Mouse (Mus musculus): ENCODE data around the gene Thsd7a. TPM values are rescaled to one million over a fixed set of nuclear protein-coding genes. Genes with fewer than 3 reads are reported as not detected.

The Thsd7a gene
- total RNA-seq, 2 experiments from 2014 or later = 57.0 to 63.9 TPM

DNA sequence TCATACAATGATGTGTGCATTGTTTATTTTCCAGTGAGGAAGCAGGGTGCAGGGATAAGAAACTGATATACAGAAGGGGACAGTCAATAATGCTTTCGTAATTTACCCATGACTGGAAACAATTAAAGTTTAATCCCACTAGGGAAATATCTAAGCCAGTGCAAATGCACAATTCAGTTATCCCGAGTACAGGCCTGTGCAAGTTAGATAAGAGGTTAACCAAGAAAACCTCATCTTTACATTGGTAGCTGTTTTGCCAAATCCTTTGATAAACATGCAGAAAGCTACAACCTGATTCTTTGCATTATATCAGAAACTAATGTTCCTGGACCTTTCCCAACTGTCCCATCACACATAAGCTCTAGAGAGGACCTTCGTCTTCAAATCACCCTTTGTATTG, 46.3 kb downstream of the Thsd7a start:
- no peak for DNase-seq (ENCODE audit: extremely low spot score in 1 of 2, low spot score in 2 of 2)
- intact Hi-C loops (cut with DNase I) = no loop called here

DNA sequence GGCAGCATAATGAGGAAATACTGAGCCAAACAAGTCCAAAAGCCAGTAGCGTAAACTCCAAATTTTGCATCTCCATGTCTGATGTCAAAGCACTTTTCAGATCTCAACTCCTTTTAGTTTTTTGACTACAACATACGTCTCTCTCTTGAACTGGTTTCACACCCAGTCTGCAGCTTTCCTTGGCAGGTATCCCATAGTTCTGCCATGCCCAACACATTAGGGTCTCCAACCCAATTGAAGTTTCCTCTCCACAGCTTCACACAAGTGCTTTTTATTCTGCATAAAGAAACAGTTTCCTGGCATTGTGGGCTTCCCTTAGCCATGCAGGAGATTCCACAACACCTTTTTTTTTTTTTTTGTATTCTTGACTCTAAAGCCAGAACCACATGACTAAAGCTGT, 50.1 kb downstream of the Thsd7a start:
- DNase-seq (ENCODE audit: extremely low spot score in 1 of 2, low spot score in 2 of 2) = no peak
- intact Hi-C loops (cut with DNase I) = no loop called here

DNA sequence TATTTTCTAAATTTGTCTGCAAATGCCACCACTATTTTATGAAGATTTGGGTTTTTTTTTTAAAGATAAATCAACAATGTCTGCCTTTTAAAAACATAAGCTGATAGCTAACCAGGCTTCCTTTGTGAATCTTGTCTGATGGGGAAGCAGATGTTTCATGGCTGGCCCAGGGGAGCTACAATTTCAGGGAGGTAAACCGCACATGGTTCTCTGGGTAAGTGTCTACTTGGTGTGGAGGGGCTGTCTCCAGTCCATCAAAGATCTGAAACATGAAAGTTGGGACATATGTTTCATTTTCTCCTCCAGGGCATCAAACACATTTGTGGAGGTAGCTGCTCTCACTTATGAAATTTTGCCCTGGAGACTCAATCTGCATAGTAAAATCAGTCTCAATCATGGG, 55.5 kb downstream of the Thsd7a start:
- DNase-seq (ENCODE audit: extremely low spot score in 1 of 2, low spot score in 2 of 2) = no peak
- intact Hi-C loops (cut with DNase I) = no loop called here

DNA sequence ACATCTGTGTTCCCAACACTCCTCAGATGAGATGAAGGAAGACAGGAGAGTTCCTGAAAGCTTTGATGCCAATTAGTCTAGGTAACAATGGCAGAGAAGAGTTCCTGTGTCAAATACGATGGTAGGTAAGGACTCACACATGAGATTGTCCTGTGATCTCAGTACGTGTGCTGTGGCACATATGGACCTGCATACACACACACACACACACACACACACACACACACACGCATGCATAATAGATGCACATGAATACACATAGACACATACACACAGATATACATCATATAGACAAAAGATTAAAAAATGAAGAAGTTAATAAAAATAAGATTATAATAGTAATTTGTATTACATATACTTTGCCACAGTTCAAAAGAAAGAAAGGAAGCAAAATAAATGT, 56.0 kb downstream of the Thsd7a start:
- intact Hi-C loops (cut with DNase I) = no loop called here
- DNase-seq (ENCODE audit: extremely low spot score in 1 of 2, low spot score in 2 of 2) = no peak

DNA sequence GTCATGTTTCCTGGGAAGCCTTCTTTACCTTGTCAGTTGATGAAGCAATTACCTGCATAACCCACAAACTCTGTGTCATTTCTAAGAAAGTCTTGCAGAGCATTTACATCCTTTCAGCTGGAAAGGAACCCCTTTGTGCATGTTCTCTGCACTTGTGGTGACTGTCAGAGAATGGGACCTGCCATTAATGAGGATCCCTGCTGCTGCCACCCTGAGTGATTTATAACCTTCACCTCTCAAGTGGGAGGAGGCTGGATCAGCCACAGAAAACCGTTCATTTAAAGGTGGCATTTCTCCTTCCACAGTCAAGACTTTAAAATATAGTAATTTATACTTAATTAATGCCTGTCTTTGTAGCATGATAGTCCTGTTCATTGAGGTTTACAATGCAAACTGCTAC, 99.6 kb downstream of the Thsd7a start:
- intact Hi-C loops (cut with DNase I) = no loop called here
- DNase-seq (ENCODE audit: extremely low spot score in 1 of 2, low spot score in 2 of 2) = no peak

DNA sequence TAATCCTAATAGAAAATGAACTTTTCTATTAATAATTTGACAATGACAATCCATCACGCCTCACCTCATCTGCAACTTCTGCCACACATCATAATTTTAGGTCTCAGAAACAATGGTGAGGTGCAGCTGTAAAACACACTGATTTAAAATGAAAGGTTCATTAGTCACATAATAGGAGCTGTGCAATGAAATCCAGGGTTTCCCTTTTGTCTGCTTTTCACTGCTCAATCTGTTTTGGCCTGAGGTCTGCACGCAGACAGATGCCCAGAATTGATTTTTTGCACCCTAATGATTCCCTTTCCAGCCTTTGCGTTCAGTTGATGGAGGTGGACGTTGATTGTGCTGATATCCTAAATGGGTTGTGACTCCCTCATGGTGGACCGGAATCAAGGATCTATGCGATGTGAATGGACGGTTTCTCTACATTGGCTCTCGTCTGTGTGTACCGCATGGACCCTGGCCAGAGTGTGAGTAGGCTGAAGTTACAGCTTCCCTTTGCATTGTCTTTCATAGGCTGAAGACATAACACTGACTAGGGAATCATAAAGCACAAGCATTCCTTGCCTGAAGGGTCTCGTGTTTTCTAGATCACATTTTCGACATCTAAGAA, 120.5 kb downstream of the Thsd7a start:
- intact Hi-C loops (cut with DNase I) = no loop called here
- no peak for DNase-seq (ENCODE audit: extremely low spot score in 1 of 2, low spot score in 2 of 2)

DNA sequence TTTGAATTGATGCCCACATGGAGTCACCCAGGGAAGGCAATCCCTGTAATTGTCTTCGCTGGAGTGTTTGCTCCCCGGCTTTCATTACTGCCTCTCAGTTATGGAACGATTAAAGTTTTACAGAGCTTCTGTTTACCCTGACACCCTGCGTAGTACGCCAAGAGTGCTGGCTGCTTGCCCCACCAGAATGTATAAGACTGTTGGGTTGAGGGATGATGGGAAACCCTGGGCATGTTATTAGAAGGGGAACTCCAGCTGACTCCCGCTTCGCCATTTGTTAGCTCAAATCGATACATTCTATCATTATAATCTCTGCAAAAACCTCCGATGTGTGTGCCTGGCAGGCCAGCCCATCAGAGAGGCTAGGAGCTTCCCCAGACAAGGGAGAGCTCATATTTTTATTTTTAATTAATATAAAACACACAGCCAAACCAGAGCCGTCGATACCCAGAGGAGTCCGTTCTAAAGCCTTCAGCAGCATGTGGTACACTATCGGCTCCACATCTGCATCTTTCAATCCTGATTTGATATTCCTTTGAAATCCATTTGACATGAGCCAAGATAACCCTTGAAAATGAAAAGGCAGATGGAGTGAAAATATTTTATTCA, 142.5 kb downstream of the Thsd7a start:
- DNase-seq (ENCODE audit: extremely low spot score in 1 of 2, low spot score in 2 of 2) = peak in 1 of 2 experiments; percentile 28
- intact Hi-C loops (cut with DNase I) = no loop called here

DNA sequence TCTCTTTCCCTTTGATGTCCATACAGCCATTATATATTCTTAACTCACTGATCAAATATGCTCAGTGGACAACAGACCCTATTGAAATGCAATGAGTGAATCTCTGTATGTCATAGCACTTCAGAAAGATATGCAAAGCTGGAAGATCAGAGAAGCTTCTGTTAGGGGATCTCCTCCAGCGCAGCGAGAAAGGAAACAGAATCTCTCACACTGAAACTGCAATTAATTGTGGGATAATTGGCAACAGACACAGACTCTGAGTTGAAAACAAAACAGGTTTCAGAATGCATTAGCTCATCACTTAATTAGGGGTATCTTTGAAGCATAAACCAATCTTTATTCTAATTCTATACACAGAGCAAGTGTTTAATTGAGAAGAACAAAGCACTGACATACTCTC, 146.3 kb downstream of the Thsd7a start:
- intact Hi-C loops (cut with DNase I) = no loop called here
- no peak for DNase-seq (ENCODE audit: extremely low spot score in 1 of 2, low spot score in 2 of 2)

DNA sequence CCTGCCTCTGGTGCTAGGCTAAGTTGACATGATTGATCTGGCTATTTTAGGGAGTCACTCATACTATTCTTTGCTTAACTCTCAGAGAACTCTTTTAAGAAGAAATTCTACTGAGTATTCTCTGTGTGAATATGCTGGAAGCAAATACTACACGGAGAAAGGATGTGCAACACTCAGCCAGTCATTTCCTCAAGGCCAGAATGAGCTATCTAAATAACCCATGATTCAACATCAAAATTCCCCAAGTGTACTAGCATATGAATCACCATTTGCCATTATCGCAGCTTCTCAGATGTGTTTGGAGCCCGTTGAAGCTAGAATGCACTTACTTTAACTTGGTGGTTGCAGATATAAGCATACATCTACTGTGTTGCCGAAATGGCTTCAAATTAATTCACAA, 147.0 kb downstream of the Thsd7a start:
- intact Hi-C loops (cut with DNase I) = no loop called here
- no peak for DNase-seq (ENCODE audit: extremely low spot score in 1 of 2, low spot score in 2 of 2)

DNA sequence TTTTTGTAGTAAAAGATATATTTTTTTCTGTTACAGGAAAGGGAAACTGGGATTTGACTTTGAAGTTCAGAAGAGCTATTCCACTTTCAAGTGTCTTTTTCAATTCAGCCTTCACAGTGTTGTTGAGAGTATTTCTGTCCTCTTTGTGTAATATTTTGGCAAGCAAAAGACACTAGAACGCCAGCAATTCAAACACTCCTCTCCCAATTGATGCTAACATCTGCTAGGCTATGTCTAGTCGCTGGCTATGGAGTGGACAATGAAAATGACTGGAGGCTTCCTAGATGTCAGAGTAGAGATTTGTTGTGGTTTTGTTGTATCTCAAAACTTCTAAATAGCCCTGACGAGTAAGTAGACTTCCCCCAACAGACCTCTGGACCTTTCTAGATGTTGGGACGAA, 164.8 kb downstream of the Thsd7a start:
- intact Hi-C loops (cut with DNase I) = loop anchor here (1.0 kb wide), 1 partner anchor 46 kb away; no protein-coding TSS in a partner anchor
- DNase-seq (ENCODE audit: extremely low spot score in 1 of 2, low spot score in 2 of 2) = no peak

DNA sequence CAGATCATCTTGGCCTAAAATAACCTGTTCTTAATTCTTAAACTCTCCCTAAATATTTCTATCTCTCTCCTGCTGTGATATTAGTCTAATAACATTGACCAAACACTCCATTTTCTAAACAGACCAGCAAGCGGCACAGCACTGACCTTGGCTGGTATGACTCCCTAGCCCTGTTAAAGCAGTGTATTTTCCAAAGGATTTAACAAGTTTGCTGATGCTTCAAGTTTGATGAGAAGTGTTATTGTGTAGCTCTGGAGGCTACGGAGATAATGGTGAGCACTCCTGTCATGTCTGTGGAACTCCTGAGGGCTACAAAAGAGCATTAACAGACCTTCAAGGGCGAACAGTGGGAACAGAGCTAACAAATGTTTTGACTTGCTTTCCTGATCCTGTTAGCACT, 168.1 kb downstream of the Thsd7a start:
- DNase-seq (ENCODE audit: extremely low spot score in 1 of 2, low spot score in 2 of 2) = no peak
- intact Hi-C loops (cut with DNase I) = no loop called here

DNA sequence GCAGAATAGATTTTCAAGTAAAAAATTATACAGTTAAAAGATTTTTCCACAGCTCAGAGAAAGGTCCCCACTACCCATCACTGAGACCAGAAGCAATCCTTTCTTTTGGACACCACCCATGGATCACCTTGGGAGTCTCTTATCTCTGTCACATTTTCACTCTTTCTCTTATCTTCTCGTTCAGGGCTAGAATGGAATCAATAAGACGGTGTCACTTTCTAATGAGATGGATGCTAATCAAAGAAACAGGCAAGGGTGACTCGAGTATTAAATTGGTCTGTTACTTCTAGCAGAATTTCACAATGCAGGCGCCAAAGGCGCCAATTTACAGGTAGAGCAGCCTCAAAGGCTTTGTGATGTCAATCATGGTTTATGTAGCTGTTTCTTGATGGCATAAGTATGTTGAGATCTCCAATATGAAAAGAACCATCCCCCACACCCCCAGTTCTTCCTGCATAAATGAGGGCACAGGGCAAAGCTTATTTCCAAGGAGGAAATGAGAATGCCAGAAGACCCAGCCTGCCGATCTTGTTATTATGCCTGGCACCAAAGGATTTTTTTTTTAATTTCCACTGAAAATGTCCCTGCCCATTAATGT, 173.5 kb downstream of the Thsd7a start:
- intact Hi-C loops (cut with DNase I) = no loop called here
- no peak for DNase-seq (ENCODE audit: extremely low spot score in 1 of 2, low spot score in 2 of 2)

DNA sequence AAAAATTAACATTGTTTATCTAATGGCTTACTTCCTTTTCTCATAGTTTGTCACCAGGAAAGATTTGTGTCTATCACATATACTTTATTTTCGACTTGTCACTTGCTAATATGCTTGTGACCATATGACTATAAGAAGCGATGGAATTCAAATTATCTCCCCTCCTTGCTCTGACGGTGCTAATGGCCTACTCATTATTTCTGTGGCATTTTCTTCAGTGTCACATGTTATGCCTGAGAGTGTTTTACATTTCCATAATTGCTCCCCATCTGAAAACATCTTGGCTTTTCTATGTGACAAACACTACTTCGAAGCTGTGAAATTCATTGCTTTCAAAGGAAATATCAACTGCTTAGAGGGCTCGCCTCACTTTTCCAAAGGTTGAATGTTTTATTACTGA, 177.0 kb downstream of the Thsd7a start:
- no peak for DNase-seq (ENCODE audit: extremely low spot score in 1 of 2, low spot score in 2 of 2)
- intact Hi-C loops (cut with DNase I) = no loop called here

DNA sequence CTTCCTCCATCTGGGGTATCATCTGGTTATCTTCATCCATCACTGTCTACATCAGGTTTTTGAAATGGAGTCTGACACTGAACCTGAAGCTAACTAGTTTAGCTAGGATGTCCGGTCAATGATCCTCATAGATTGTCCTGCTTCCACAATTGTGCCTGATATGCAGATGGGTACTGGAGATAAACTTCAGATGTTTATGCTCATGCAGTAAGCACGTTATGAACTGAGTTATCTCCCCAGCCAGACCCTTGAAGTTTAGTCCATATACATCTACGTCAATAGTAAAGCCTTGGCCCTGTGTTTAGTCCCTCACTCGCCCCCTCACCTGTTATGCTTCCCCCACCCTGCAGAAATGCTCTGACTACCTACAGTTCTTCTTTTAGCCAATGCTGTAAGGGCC, 184.1 kb downstream of the Thsd7a start:
- DNase-seq (ENCODE audit: extremely low spot score in 1 of 2, low spot score in 2 of 2) = no peak
- intact Hi-C loops (cut with DNase I) = no loop called here

DNA sequence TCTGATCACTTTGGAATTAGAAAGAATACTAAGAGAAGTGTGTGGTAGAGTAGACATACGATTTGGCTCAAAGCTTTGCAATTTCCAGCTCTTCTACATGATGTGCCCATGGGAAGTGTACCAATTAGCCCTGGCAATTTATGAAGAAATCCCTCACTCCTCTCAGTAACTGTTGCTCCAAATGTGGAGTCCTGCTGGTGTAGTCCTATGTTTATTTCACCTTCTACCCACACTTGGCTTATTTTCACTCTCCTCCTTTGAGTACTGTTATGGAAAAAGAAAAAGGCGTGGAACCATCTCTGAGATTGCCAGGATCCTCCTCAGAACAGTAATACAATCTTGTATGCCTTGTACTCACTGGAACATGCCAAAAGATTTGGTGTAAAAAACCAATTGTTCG, 186.9 kb downstream of the Thsd7a start:
- no peak for DNase-seq (ENCODE audit: extremely low spot score in 1 of 2, low spot score in 2 of 2)
- intact Hi-C loops (cut with DNase I) = no loop called here

DNA sequence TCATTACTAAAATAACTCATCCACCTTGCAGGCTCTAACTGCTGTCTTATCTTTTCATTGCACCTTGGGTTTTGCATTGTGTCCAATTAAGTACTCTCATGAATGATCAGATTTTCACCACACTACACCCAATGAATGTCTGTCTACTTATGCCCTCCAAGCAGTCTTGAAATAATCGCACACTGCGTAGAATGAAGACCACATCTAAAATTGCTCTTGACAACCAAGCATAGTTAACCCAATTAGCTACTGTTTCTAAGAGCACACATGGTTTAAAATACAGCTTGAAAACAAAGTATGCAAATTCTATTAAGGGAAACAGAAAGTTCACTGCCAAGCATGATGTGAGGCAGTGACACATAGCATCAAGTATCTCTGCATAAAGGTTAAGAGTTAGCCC, 188.7 kb downstream of the Thsd7a start:
- intact Hi-C loops (cut with DNase I) = no loop called here
- no peak for DNase-seq (ENCODE audit: extremely low spot score in 1 of 2, low spot score in 2 of 2)

DNA sequence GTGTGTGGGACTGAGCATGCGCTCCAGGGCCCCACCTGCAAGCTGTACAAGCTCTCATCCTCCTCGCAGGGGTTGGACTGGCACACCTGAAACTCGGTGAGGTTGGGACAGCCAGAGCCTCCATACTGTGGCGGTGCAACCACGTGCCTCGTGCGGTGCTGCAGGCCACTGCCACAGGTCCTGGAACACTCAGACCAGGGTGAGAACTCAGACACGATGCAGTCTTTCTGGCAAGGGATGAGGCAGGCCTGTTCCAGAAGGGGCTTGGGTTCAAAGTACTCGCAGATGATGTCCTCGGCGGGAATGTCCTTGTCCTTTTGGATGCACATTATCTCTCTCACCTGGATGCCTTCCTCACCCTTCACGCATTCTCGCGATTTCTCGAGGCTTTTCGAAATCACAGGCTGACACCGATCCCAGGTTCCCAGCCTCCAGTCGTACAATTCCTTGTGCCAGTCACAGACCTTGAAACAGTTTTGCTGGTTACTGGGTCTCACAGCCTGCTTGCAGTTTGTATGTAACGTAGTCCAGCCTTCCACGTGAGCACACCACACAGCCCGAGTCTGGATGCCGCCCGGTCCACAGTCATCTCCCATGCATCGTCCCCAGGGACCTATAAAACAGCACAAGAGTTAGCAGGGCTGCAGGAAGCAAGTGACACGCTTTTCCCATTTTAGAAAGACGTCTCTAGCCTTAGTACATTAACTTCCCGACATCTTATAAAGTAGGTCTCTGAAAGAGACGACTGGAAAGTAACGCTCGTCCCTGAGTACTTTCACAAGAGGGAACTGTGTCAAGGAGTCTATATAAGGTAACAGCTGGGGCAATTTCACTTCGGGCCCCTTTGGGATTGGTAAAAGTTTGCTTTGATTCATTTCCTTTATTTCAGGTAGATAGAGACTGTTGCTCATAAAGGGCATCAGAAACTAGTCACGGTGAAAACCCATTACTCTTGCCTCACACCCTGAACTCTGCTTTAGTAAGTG, 193.8 kb downstream of the Thsd7a start:
- intact Hi-C loops (cut with DNase I) = no loop called here
- no peak for DNase-seq (ENCODE audit: extremely low spot score in 1 of 2, low spot score in 2 of 2)

DNA sequence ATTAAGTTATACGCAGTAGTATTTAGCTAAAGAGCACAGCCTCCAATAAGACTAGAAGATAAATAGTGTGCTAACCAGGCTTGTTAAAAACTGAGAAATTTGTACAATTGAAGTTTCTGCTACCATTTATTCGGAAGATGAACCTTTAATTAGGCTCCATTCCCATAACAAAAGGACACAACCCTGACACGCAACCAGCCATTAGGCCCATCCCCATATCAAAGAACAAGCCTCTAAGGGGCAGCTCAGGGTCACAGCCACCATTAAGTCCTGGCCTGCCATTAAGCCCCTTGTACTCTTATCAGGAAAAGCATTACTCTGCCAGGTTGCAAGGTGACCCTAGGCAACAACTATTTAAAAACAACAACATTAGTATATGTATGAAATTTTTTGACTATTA, 198.0 kb downstream of the Thsd7a start:
- intact Hi-C loops (cut with DNase I) = loop anchor here (5.0 kb wide), 1 partner anchor 196 kb away; the partner anchor contains the start of gene Thsd7a
- no peak for DNase-seq (ENCODE audit: extremely low spot score in 1 of 2, low spot score in 2 of 2)

DNA sequence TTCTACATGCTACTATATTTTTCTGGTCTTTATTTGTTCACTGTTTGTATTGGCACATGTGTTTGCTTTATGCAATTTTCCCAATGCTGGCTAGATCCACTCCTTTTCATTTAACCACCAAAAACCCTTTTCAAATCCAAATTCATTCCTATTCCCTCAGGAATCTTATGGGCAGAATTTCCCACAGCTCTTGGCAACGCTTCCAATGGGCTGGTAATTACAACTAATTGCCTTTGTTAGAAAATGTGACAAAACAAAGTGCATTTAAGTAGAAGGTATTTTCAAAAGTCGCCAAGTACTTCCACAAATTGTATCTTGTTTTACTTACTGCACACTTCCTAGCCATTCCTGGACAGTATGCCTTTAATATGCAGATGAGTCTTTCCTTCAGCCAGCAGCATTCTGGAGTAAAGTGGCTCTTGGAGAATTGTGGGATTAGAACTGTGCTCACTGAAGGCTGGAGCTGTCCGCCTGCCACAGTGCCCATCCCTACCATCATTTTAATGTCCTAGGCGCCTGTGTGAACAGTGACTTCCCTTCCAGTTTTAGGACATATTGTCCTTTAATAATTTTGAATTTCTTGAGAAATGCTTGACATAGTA, 199.1 kb downstream of the Thsd7a start:
- intact Hi-C loops (cut with DNase I) = loop anchor here (5.0 kb wide), 1 partner anchor 197 kb away; the partner anchor contains the start of gene Thsd7a
- no peak for DNase-seq (ENCODE audit: extremely low spot score in 1 of 2, low spot score in 2 of 2)

Measured in left cerebral cortex, postnatal 10 days (tissue).